Mouse (Mus musculus) forebrain, embryonic 11.5 days (tissue): Measurements from ENCODE around the gene Gm42906. TPM values are rescaled to one million over a fixed set of nuclear protein-coding genes. Genes with fewer than 3 reads are reported as not detected.

ENCODE experiments used
- ATAC-seq: fragments of 200-750 bp; cut with Nextera tagmentation; replicated peaks from 2 replicates; pipeline ENCODE4 v1.8.0; 2017; ENCODE audit warnings: moderate TSS enrichment; ENCODE audit not compliant: low FRiP score
- DNase-seq: peaks from one replicate; pipeline ENCODE4 v3.0.0-alpha.2; 2017; ENCODE audit warnings: low spot score
- H3K27ac ChIP-seq: fragments of 300-500 bp; sonication (generic); 2 replicates; pipeline ENCODE4 v1.5.1; 2014; ENCODE audit warnings: low read depth, low read length
- H3K27me3 ChIP-seq: fragments of 300-500 bp; sonication (generic); 2 replicates; pipeline ENCODE4 v1.6.1; 2014; ENCODE audit warnings: mild to moderate bottlenecking, low read length, mixed read lengths; ENCODE audit not compliant: control insufficient read depth, insufficient read depth
- H3K36me3 ChIP-seq: fragments of 300-500 bp; sonication (generic); 2 replicates; pipeline ENCODE4 v1.6.1; 2014; ENCODE audit warnings: mild to moderate bottlenecking, low read length, moderate library complexity, mixed read lengths; ENCODE audit not compliant: control insufficient read depth, insufficient read depth
- H3K4me1 ChIP-seq: fragments of 300-500 bp; sonication (generic); replicated peaks from 2 replicates; pipeline ENCODE4 v1.6.1; 2014; ENCODE audit warnings: low read length, mixed read lengths; ENCODE audit not compliant: control insufficient read depth, insufficient read depth
- H3K4me2 ChIP-seq: fragments of 300-500 bp; sonication (generic); 2 replicates; pipeline ENCODE4 v1.6.1; 2014; ENCODE audit warnings: low read depth, mild to moderate bottlenecking, low read length, moderate library complexity, mixed read lengths; ENCODE audit not compliant: severe bottlenecking
- H3K4me3 ChIP-seq: fragments of 300-500 bp; sonication (generic); 2 replicates; pipeline ENCODE4 v1.5.1; 2014; ENCODE audit warnings: low read depth, low read length
- H3K9ac ChIP-seq: fragments of 300-500 bp; sonication (generic); 2 replicates; pipeline ENCODE4 v1.6.1; 2014; ENCODE audit warnings: low read length
- H3K9me3 ChIP-seq: fragments of 300-500 bp; sonication (generic); 2 replicates; pipeline ENCODE4 v1.6.1; 2016; ENCODE audit warnings: low read length, mixed read lengths; ENCODE audit not compliant: control insufficient read depth
- WGBS: fragments of 180-500 bp; shearing (Covaris S2); extraction: QIAGEN DNeasy Blood & Tissue Kit; methylation state at CpG from one replicate; pipeline ENCODE4 v1.1.7; 2014; 5-methylcytosine and 5-hydroxymethylcytosine counted together
- polyA plus RNA-seq: library from polyadenylated mRNA; unstranded; fragments of >200 nt; fragmentation: Nextera tagmentation; extraction: Ambion mirVana; gene quantifications from 2 replicates; pipeline ENCODE4 v1.2.1, GENCODE M21; 2014

The Gm42906 gene
- polyA plus RNA-seq, 1 experiment from 2014 or later = not detected

DNA sequence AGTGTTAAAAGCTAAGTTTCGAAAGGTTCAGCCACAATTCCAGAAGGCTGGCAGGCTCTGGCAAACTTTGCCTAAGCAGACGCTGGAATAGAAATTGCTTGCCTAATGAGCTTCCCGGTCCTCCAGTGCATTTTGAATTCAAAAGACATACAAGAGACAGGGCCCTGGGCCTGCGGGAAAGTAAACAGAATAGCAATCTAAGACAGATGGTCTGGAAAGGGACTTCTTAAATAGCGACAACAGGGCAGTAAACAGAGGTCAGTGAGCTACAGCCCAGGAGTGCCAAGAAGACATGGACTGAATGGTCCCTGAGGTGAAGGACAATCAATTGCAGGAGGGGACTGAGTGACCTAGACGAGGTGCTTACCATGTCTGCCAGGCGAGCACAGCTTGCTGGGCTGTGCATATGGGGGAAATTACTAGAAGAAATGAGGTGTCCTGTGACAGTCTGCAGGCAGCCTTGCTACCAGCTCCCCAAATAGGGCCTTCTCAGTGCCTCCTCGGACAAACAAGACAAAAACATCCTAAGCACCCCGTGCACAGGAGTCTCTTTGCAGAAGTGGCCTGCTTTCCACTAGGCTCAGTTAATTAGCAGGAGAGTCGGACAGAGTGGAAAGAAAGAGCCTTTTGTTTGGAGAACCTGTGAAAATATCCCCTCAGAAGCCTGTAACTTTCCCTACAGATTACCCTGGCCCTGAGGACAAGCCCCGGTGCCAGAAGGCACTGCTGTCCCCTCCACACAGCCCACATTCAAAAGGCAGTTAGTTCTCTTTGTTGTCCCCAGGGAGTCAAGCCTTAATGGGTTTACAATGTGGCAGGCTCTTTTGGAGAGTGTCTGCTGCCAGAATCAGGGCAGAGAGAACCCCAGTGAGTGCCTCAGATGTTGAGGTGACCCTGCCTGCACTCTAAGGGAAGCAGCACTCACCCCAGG is 285.0 kb downstream of the Gm42906 start:
- no peak overlapping the region for H3K4me3 ChIP-seq
- H3K36me3 ChIP-seq = no peaks in the 10 kb centered on the region
- H3K4me2 ChIP-seq = no peak overlapping the region
- no peaks in the 10 kb centered on the region for H3K9me3 ChIP-seq
- peak overlapping the region; percentile 9 for H3K9ac ChIP-seq
- peak; percentile 71 for ATAC-seq
- peaks cover 12% of the 10 kb centered on the region; the same call in 1 of the 2 replicates for H3K4me1 ChIP-seq
- peak; percentile 59 for DNase-seq
- 9% methylated on average over 11 of the region's 11 CpGs for WGBS
- no peaks in the 10 kb centered on the region for H3K27me3 ChIP-seq
- peak overlapping the region; percentile 79 for H3K27ac ChIP-seq

DNA sequence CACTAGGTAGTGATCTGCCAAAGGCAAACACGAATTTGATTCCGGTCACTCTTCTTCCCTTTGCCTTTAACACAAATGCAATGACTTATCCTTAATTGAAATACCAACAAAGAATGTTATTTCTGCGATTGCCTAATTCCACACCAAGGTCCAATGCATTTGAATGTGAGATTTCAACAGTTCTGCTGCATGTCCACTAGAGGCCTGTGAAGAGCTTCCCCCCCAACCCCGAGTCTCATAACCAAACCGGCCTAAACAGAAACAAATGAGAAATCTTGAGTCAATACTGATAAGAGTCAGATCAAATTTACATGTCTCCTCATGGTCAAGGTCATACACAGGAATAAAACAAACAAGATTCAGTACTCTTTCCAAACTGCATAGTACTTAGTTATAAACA is 285.7 kb downstream of the Gm42906 start:
- Histone ChIP-seq H3K9me3 (no peaks in the 10 kb centered on the region), H3K27ac (no peak overlapping the region), H3K36me3 (no peaks in the 10 kb centered on the region), H3K9ac (no peak overlapping the region; the same call in 1 of the 2 replicates), H3K4me3 (no peak overlapping the region), H3K4me1 (peaks cover 12% of the 10 kb centered on the region; the same call in 1 of the 2 replicates), H3K27me3 (no peaks in the 10 kb centered on the region), H3K4me2 (no peak overlapping the region)
- ATAC-seq (peak; percentile 66; the same call in 1 of the 2 replicates), DNase-seq (no peak)
- WGBS = 39% methylated on average over 5 of the region's 5 CpGs

DNA sequence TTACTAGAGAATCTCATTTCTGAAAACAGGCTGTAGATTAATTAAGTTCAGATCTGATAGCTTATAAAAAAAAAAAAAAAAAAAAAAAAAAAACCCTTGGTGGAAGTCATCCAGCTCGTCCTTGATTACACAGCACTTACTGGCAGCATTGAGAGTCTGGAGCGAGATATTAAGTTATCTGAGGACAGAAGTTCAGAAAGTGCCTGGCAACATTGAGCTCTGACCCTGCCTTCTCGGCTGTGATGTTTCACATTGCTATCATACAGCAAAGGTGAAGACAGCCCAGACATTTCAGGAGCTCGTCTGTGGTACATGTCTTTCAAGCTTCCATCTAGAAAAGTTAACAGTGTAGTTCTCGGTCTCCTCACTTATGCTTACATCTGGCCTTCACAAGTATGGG is 290.1 kb downstream of the Gm42906 start:
- Histone ChIP-seq H3K9ac (no peak overlapping the region), H3K27ac (no peak overlapping the region), H3K27me3 (no peaks in the 10 kb centered on the region), H3K4me1 (peaks cover 7% of the 10 kb centered on the region; the same call in 1 of the 2 replicates), H3K4me2 (no peak overlapping the region), H3K4me3 (no peak overlapping the region), H3K36me3 (no peaks in the 10 kb centered on the region), H3K9me3 (no peaks in the 10 kb centered on the region)
- DNase-seq (no peak), ATAC-seq (no peak)
- WGBS = 88% methylated on average over 5 of the region's 5 CpGs

DNA sequence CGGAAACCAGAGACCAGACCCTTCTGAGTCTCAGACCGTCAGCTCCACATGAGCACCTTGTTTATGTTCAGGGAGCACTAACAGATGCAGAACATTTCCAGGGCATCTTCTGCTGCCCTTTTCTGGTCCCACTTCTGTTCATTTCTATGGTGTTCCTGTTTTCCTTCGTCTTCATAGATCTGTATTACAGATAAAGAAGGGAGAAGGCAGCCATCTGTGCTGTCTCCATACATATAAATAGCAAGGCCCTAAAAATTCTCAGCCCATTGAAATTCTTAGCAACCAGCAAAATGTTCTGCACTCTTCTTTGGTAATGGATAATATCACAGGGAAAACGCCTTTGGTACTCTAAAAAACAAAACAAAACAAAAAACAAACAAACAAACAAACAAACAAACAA is 290.7 kb downstream of the Gm42906 start:
- no peak overlapping the region for H3K4me3 ChIP-seq
- H3K27me3 ChIP-seq = no peaks in the 10 kb centered on the region
- ATAC-seq (no peak), DNase-seq (no peak)
- no peak overlapping the region for H3K27ac ChIP-seq
- no peak overlapping the region for H3K4me2 ChIP-seq
- H3K9me3 ChIP-seq = no peaks in the 10 kb centered on the region
- no peak overlapping the region for H3K9ac ChIP-seq
- peaks cover 3% of the 10 kb centered on the region; the same call in 1 of the 2 replicates for H3K4me1 ChIP-seq
- no peaks in the 10 kb centered on the region for H3K36me3 ChIP-seq
- WGBS = 88% methylated on average over 4 of the region's 4 CpGs

DNA sequence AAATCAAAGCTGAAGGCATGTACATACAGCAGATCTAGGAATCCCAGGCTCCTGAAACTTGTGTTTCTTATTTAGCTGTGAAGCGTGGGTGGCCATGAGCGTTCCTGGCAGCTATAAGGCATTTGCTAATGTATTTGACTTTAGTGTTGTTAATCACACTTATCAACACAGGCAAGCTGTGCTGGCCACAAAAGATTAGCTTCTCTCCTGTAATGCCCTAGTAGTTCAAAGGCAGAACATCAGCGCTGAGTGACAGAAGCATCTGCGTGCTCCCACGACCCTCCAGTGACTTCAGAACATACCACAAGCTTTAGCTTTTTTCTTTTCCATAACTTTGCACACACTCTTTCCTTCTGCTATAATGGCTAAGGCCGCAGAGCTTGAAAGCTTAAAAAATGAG is 292.0 kb downstream of the Gm42906 start:
- Histone ChIP-seq H3K36me3 (no peaks in the 10 kb centered on the region), H3K27ac (no peak overlapping the region), H3K4me1 (no peaks in the 10 kb centered on the region), H3K27me3 (no peaks in the 10 kb centered on the region), H3K4me2 (no peak overlapping the region), H3K9me3 (no peaks in the 10 kb centered on the region), H3K4me3 (no peak overlapping the region), H3K9ac (no peak overlapping the region)
- ATAC-seq = no peak
- no peak for DNase-seq
- 77% methylated on average over 6 of the region's 6 CpGs for WGBS

DNA sequence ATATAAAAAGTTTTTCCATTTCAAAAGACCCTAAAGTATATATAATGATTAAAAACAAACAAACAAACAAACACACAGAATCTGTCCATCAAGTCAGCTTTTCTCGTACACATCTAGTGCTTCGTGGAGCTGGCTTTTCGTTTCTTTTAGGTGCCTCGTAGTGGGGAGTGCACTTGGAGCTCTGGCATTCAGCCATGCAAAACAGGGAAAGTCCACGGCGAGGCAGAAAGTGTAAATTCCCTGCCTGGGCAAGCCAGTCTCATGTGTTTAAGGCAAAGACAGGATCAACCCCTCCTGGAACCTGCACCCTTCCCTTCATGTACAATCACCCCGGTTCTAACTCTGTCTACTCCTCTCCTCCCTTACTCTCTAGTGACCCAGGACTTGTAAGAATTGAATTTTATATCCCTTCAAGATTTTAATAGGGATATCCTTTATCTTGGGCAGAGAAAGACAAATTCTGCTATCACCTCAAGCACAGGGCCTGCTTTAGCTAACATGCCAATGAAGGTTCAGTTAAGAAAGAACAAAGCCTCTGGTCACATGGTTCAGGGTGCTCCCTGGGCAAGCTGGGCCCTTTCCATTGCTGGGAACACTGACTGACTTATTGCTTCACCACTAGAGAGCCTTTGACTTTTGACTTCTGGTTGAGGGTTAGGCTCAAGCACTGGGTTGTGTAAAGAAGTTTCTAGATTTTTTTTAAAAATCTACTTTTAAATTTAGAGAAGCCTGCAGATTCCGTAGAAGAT is 292.7 kb downstream of the Gm42906 start:
- WGBS = 89% methylated on average over 8 of the region's 8 CpGs
- no peaks in the 10 kb centered on the region for H3K9me3 ChIP-seq

DNA sequence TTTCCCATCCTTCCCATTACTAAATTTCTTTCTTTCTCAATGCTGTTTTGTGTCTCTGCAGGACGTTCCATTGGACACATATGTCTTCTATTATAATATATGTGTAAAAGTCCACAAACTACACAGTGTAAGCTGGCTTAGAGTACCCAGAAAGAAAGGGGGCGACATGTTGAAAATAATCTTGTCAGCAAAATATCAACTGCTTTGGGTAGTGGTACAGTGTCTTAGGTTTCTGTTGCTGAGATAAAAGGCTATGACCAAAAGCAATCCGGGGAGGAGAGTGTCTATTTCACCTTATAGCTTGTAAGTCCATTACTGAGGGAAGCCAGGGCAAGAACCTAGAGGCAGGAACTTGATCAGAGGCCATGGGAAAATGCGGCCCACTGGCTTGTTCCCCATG is 293.8 kb downstream of the Gm42906 start:
- Histone ChIP-seq H3K27ac (no peak overlapping the region), H3K9ac (no peak overlapping the region), H3K9me3 (no peaks in the 10 kb centered on the region), H3K27me3 (no peaks in the 10 kb centered on the region), H3K36me3 (no peaks in the 10 kb centered on the region), H3K4me3 (no peak overlapping the region), H3K4me2 (no peak overlapping the region), H3K4me1 (no peaks in the 10 kb centered on the region)
- DNase-seq (no peak), ATAC-seq (no peak)
- WGBS = 94% methylated on average over 4 of the region's 4 CpGs

More for the DNA sequence above, 292.7 kb downstream of the Gm42906 start:
- DNase-seq (no peak), ATAC-seq (no peak)
- Histone ChIP-seq H3K27ac (no peak overlapping the region), H3K4me2 (no peak overlapping the region), H3K9ac (no peak overlapping the region), H3K4me3 (no peak overlapping the region), H3K36me3 (no peaks in the 10 kb centered on the region), H3K27me3 (no peaks in the 10 kb centered on the region), H3K4me1 (no peaks in the 10 kb centered on the region)

DNA sequence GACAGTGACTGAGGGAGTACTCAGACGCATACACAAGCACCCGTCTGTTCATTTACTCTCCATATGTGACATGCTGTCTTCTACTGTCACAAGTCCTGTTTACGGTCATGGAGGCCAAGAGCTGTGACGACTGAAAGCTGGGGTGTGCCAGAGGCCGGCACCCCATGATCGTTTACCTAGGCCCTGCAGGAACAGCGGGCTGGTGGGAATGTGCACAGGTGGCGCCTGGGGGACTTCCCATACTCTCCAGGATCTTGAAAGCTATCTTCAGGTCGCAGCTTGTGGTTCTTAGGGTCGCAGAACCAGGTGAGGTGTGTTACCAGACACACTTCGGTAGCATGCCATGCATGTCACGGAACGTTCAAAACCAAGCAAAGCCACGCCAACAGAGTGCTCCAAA is 294.2 kb downstream of the Gm42906 start:
- no peak overlapping the region for H3K4me3 ChIP-seq
- H3K9ac ChIP-seq = no peak overlapping the region
- no peak overlapping the region for H3K27ac ChIP-seq
- no peak overlapping the region for H3K4me2 ChIP-seq
- DNase-seq = no peak
- H3K9me3 ChIP-seq = no peaks in the 10 kb centered on the region
- no peaks in the 10 kb centered on the region for H3K36me3 ChIP-seq
- H3K4me1 ChIP-seq = no peaks in the 10 kb centered on the region
- 91% methylated on average over 14 of the region's 14 CpGs for WGBS
- no peaks in the 10 kb centered on the region for H3K27me3 ChIP-seq
- ATAC-seq = no peak
